Mouse (Mus musculus) embryonic fibroblast, embryonic 13.5 days (primary cell): ENCODE data around the gene Klhl12.
A peak's percentile ranks its signal among the peaks of the same experiment; 100 is the strongest.

Experiments used
- CTCF ChIP-seq: IDR thresholded peaks from 2 replicates; pipeline ENCODE4 v1.5.1; 2011; ENCODE audit warnings: mild to moderate bottlenecking, control low read depth, low read length, moderate library complexity, borderline replicate concordance; ENCODE audit not compliant: insufficient read depth
- POLR2A ChIP-seq: IDR thresholded peaks from 2 replicates; pipeline ENCODE4 v1.6.1; 2011; ENCODE audit warnings: low read depth, mild to moderate bottlenecking, control low read depth, low read length, moderate library complexity

DNA sequence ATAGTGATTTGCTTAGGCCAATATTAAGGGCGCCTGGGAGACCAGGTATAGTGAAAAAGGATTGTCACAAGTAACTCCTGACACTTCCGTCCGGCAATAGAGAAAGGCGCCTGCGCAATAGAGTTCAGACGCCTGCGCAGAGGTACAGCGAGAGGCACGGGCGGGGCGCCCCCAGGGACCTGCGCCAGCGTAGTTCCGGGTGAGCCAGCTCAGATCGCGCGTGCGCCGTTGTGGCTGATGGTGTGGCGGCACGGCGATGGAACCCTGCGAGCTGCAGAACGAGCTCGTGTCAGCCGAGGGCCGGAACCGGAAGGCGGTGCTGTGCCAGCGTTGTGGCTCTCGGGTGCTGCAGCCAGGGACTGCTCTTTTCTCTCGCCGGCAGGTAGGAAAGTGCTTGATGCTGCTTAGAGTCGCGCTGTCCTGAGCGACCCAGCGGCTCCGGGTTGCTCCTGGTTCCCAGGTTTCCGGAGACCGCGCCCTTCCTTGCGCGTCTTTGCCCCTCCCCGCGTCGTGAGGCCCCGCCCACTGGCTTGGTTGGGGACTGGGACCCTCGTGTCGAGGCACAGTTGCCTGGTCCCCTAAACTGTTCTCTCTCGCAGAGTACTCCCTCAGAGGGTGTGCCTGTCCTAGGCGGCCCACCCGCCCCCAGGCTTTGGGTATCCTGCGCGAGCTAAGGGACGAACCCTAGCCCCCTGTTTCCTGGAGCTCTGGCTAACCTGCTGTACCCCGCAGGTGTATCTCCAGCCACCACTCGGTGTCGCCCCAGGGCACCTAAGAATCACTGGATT, 39.3 kb downstream of the Klhl12 start, which contains the start of gene Rabif:
- TF ChIP-seq POLR2A = peak; percentile 93
- TF ChIP-seq CTCF = peak; percentile 47; the same call in 1 of the 2 replicates
